8 mouse cellular contexts compared by ENCODE assay signal in the genomic region with DNA sequence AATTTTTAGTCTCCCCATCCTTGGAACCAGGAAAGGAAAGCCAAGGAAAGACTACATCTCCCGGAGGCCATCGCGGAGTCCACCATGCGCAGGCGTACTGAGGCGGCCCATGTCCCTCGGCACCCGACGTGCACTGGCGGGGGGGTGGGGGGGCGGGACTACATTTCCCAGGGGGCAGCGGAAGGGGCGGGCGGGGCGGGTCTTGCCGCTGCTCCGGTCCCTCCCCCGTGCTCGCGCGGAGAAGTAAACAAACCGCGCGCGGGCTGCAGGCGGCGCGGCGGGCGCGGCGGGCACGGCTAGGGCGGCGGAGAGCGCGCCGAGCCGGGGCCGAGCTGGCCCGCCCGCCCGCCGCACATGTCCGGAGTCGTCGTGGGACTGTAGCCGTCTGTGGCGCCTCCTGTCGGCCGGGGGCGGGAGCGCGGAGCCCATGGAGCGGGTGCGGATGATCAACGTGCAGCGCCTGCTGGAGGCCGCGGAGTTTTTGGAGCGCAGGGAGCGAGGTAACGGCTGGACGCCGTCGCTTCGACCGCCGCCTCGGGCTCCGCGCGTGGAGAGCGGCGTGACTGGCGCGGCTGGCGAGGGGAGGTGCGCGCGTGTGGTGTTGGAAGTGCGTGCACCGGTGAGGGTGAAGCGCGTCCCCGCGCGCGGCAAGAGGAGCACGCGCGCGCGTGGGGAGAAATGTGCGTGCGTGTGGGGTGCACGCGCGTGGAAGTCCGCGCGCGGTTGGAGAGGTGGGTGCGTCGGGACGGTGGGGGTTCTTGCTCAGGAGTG. TPM values are rescaled to one million over a fixed set of nuclear protein-coding genes. Genes with fewer than 3 reads are reported as not detected.
A peak's percentile ranks its signal among the peaks of the same experiment; 100 is the strongest.
DNase-seq lines count a peak whose midpoint lies in the region; ATAC-seq lines count a peak whose summit lies in the region.

No protein-coding gene starts in this region.

- DNase-seq in MN1 (ENCODE audit: low spot score) = peak; percentile 93
- peak; percentile 94 for DNase-seq in cerebellum, adult 9-10 months
- peak; percentile 83 to 92 for DNase-seq in frontal cortex, adult 2 months (ENCODE audit: extremely low spot score in 1 of 2, low spot score in 1 of 2)
- peak; percentile 92 for DNase-seq in hindbrain, embryonic 11.5 days (ENCODE audit: low spot score)
- peak; percentile 91 to 92 for DNase-seq in layer of hippocampus, postnatal 14 days (ENCODE audit: low spot score in 2 of 2)
- DNase-seq in lung, postnatal 10 days = peak; percentile 95
- peak; percentile 85 for DNase-seq in ovary, postnatal 14 days (ENCODE audit: low spot score)
- DNase-seq in thymus, postnatal 10 days (ENCODE audit: low spot score in 2 of 2) = peak; percentile 79 to 86

- H3K4me1 ChIP-seq in hindbrain, embryonic 11.5 days (replicated peaks; ENCODE audit: control insufficient read depth, insufficient read depth, low read length) = peaks cover 3% of the 10 kb centered on the region

- H3K9ac ChIP-seq in hindbrain, embryonic 11.5 days (ENCODE audit: low read depth, low read length) = peak overlapping the region; percentile 68

- peak overlapping the region; percentile 80 for H3K4me3 ChIP-seq in hindbrain, embryonic 11.5 days (ENCODE audit: low read depth, low read length)

- peak; percentile 86 for ATAC-seq in hindbrain, embryonic 11.5 days (ENCODE audit: low FRiP score)

- under 1% methylated on average over 67 of the region's 106 CpGs for WGBS in hindbrain, embryonic 11.5 days

- H3K27me3 ChIP-seq in hindbrain, embryonic 11.5 days (ENCODE audit: control insufficient read depth, insufficient read depth, low read length) = no peaks in the 10 kb centered on the region

- 0 out of 2 replicates have a peak, but pooled peaks cover 4% of the 10 kb centered on the region for H3K36me3 ChIP-seq in hindbrain, embryonic 11.5 days (ENCODE audit: control insufficient read depth, insufficient read depth, low read length)

- H3K27ac ChIP-seq in hindbrain, embryonic 11.5 days (ENCODE audit: low read depth, low read length) = peak overlapping the region; percentile 30

- peak overlapping the region; percentile 100 for H3K4me2 ChIP-seq in hindbrain, embryonic 11.5 days (replicated peaks; ENCODE audit: low read depth, low read length)

- H3K9me3 ChIP-seq in hindbrain, embryonic 11.5 days (ENCODE audit: control insufficient read depth, low read length) = no peaks in the 10 kb centered on the region

RNA-seq across cellular contexts. Expression of a gene that starts 19.1 kb away (rescaled TPM):
- polyA plus RNA-seq in frontal cortex, adult 2 months (2012; rRNA removed) = 76.6 and 85.8 TPM in 2 replicates
- polyA plus RNA-seq in hindbrain, embryonic 11.5 days (2014; fragmentation: Nextera tagmentation; extraction: Ambion mirVana) = 59.6 and 73.7 TPM in 2 replicates
- total RNA-seq in layer of hippocampus, postnatal 14 days (2021) = 10 to 100 TPM; 61.0 to 67.0 TPM

RNA-seq across cellular contexts. Expression of a gene that starts 42.2 kb away (rescaled TPM):
- polyA plus RNA-seq in frontal cortex, adult 2 months (2012; rRNA removed) = not detected in 2 replicates
- not detected in 2 replicates for polyA plus RNA-seq in hindbrain, embryonic 11.5 days (2014; fragmentation: Nextera tagmentation; extraction: Ambion mirVana)
- total RNA-seq in layer of hippocampus, postnatal 14 days (2021) = not detected

Comparison
In these comparisons a context has a peak if more than half of its experiments do, and no peak if none do; other contexts are left out.
1. Peak in every context shown above with its lines: DNase-seq, ATAC-seq, H3K4me3 ChIP-seq and H3K27ac ChIP-seq.